Mouse (Mus musculus): ENCODE data around the gene Bpifb6. TPM values are rescaled to one million over a fixed set of nuclear protein-coding genes. Genes with fewer than 3 reads are reported as not detected.

Gene Bpifb6
- polyA plus RNA-seq (2014; fragmentation: Nextera tagmentation; extraction: Ambion mirVana), result not detected in 2 replicates

DNA sequence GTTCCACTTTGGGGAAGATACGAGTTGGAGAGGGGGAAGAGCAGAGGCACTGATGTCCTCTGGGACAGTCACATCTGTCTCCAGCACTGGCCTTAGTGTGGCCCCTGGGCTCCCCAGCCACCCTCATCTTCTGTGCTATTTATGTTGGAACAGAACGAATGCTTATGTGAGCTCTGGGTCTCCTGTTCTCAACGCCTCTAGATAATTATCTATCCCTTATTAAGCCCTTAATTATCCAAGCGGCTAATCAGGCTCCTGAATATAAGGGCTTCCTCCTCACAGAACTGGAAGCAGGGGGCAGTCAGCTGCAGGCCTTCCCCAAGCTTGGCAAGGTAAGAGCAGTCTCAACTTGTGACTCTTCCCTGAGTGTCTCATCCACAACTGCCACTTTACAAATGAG lies at the start of gene Bpifb6:
Gene Bpifb6, plus strand, starts transcription at position 301 of the 400 bp plus-strand sequence.
- H3K36me3 ChIP-seq (ENCODE audit: control insufficient read depth, insufficient read depth, low read length), result no peaks in the 10 kb centered on the region
- no peak within 1 kb of the TSS for H3K27ac ChIP-seq (ENCODE audit: low read depth, low read length)
- H3K4me2 ChIP-seq (replicated peaks; ENCODE audit: low read depth, low read length), result no peak within 1 kb of the TSS
- WGBS, result 76% methylated on average over 4 of the region's 4 CpGs
- no peaks in the 10 kb centered on the region for H3K4me1 ChIP-seq (ENCODE audit: control insufficient read depth, insufficient read depth, low read length)
- no peaks in the 10 kb centered on the region for H3K9me3 ChIP-seq (ENCODE audit: control insufficient read depth, low read length)
- H3K4me3 ChIP-seq (ENCODE audit: low read length), result no peak within 1 kb of the TSS
- H3K27me3 ChIP-seq (ENCODE audit: control insufficient read depth, insufficient read depth, low read length), result no peaks in the 10 kb centered on the region
- no peak for ATAC-seq (ENCODE audit: low FRiP score, low TSS enrichment)
- no peak within 1 kb of the TSS for H3K9ac ChIP-seq (ENCODE audit: low read depth, low read length)

DNA sequence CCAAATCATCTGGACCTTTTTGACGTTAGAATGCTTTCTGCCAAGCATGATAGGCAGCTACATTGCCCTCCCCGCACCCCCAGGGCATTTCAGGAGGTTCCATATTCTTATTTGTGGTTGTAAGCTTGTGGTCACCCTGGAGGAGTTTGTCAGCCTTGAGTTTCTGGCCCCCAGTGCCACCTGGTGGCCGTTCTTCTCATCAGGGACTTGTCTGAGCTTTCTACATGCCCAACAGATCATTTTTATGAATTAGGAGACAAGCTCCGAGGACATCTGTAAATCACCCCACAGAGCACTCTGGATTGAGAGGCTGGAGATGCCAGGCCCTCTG lies 49.2 kb upstream of the Bpifb6 start:
- H3K9ac ChIP-seq (ENCODE audit: low read depth, low read length), result no peak overlapping the region
- H3K9me3 ChIP-seq (ENCODE audit: control insufficient read depth, low read length), result no peaks in the 10 kb centered on the region; the same call in 1 of the 2 replicates
- ATAC-seq (ENCODE audit: low FRiP score, low TSS enrichment), result no peak
- no peaks in the 10 kb centered on the region for H3K36me3 ChIP-seq (ENCODE audit: control insufficient read depth, insufficient read depth, low read length)
- H3K27me3 ChIP-seq (ENCODE audit: control insufficient read depth, insufficient read depth, low read length), result no peaks in the 10 kb centered on the region
- 44% methylated on average over 4 of the region's 4 CpGs for WGBS
- H3K4me2 ChIP-seq (replicated peaks; ENCODE audit: low read depth, low read length), result no peak overlapping the region
- no peak overlapping the region for H3K27ac ChIP-seq (ENCODE audit: low read depth, low read length)
- no peak overlapping the region for H3K4me3 ChIP-seq (ENCODE audit: low read length)
- H3K4me1 ChIP-seq (ENCODE audit: control insufficient read depth, insufficient read depth, low read length), result no peaks in the 10 kb centered on the region

DNA sequence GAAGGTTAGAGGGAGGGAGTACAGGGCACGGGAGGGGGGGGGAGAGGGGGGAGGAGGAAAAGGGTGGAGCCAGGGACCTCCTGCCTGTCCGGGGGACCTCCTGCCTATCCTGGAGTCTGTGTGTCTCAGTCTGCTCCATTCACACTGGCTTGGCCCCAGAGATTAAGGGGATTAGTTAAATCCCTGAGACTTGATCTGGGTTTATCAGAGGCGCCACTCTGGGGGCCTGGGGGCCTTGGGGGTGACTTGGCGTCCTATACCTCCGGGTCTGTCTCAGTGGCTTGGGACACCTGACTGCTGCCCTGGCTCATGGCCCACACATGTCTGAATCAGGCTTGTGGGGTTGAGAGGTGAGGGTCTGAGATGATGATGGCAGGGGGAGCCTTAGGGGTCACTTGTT lies 46.6 kb upstream of the Bpifb6 start:
- no peak overlapping the region for H3K4me2 ChIP-seq (replicated peaks; ENCODE audit: low read depth, low read length)
- H3K27me3 ChIP-seq (ENCODE audit: control insufficient read depth, insufficient read depth, low read length), result no peaks in the 10 kb centered on the region
- no peak for ATAC-seq (ENCODE audit: low FRiP score, low TSS enrichment)
- 31% methylated on average over 5 of the region's 5 CpGs for WGBS
- no peaks in the 10 kb centered on the region for H3K4me1 ChIP-seq (ENCODE audit: control insufficient read depth, insufficient read depth, low read length)
- no peak overlapping the region for H3K27ac ChIP-seq (ENCODE audit: low read depth, low read length)
- no peaks in the 10 kb centered on the region; the same call in 1 of the 2 replicates for H3K9me3 ChIP-seq (ENCODE audit: control insufficient read depth, low read length)
- H3K4me3 ChIP-seq (ENCODE audit: low read length), result no peak overlapping the region
- no peaks in the 10 kb centered on the region for H3K36me3 ChIP-seq (ENCODE audit: control insufficient read depth, insufficient read depth, low read length)
- H3K9ac ChIP-seq (ENCODE audit: low read depth, low read length), result no peak overlapping the region

DNA sequence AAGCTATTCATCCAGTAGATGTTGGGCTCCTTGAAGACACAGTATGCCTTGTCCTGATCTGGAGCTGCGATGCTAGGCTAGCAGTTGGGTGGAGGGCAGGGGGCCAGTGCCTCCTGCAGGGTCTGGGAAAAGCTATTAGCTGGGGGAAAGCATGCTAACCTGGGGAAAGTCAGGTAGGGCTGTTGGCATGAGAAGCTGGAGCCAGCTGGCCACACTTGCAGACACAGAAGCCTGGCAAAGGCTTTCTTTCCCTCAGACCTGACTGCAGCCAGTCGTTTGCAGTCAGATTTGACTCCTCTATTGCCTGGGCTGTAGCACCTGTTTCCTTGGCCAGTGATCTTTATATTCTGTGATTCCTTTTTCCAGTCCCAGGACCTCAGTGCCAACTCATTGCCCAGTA lies 40.6 kb upstream of the Bpifb6 start:
- Histone ChIP-seq H3K36me3 (ENCODE audit: control insufficient read depth, insufficient read depth, low read length) (no peaks in the 10 kb centered on the region), H3K9me3 (ENCODE audit: control insufficient read depth, low read length) (no peaks in the 10 kb centered on the region), H3K9ac (ENCODE audit: low read depth, low read length) (no peak overlapping the region), H3K27me3 (ENCODE audit: control insufficient read depth, insufficient read depth, low read length) (no peaks in the 10 kb centered on the region), H3K4me1 (ENCODE audit: control insufficient read depth, insufficient read depth, low read length) (no peaks in the 10 kb centered on the region), H3K4me2 (replicated peaks; ENCODE audit: low read depth, low read length) (no peak overlapping the region), H3K27ac (ENCODE audit: low read depth, low read length) (no peak overlapping the region), H3K4me3 (ENCODE audit: low read length) (no peak overlapping the region)
- ATAC-seq (ENCODE audit: low FRiP score, low TSS enrichment), result no peak
- 91% methylated on average over 2 of the region's 2 CpGs for WGBS

DNA sequence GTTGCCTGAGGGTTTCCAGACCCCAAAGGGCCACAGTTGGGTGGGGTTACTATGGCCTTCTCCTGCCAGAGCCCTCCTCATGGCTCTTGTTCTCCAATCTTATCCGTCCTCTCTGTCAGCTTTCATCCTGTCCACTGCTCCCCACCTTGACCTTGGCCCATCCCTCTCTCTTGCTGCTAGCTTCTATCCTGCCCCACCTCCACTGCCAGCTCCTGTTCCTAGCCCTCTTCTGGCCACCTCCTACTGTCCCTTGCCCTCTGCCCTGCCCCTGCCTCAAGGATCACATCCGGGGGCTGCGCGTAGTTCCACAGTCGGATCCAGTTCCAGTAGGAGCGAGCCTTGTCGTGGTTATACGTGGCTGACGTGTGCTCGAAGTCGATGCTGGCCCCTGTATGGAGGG lies 39.9 kb upstream of the Bpifb6 start:
- H3K36me3 ChIP-seq (ENCODE audit: control insufficient read depth, insufficient read depth, low read length), result no peaks in the 10 kb centered on the region

DNA sequence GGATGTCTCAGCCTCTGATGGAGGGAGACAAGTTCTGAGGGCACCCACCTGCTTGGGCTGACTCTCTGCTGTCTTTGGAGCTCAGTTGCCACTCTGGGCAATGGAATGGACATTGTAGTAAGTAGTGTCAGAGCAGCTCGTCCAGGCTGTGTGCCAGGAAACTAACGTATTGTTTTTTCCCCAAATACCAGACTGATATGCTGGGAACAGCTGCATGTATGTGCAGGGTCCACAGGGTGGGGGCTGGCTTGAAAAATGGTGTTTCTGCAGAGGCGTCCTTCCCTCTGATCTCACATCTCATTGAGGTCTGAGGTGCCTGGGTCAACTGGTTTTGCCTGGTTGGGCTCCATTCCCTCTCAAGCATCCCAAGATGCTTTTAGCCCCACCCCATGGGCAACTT lies 39.5 kb upstream of the Bpifb6 start:
- H3K36me3 ChIP-seq (ENCODE audit: control insufficient read depth, insufficient read depth, low read length), result no peaks in the 10 kb centered on the region
- no peak overlapping the region for H3K27ac ChIP-seq (ENCODE audit: low read depth, low read length)
- no peak overlapping the region for H3K4me2 ChIP-seq (replicated peaks; ENCODE audit: low read depth, low read length)
- no peak overlapping the region for H3K4me3 ChIP-seq (ENCODE audit: low read length)
- 64% methylated on average over 3 of the region's 3 CpGs for WGBS
- H3K9ac ChIP-seq (ENCODE audit: low read depth, low read length), result no peak overlapping the region
- no peak for ATAC-seq (ENCODE audit: low FRiP score, low TSS enrichment)
- no peaks in the 10 kb centered on the region for H3K4me1 ChIP-seq (ENCODE audit: control insufficient read depth, insufficient read depth, low read length)
- no peaks in the 10 kb centered on the region for H3K9me3 ChIP-seq (ENCODE audit: control insufficient read depth, low read length)
- no peaks in the 10 kb centered on the region for H3K27me3 ChIP-seq (ENCODE audit: control insufficient read depth, insufficient read depth, low read length)

More for the DNA sequence above, 39.9 kb upstream of the Bpifb6 start:
- 74% methylated on average over 11 of the region's 11 CpGs for WGBS
- H3K27ac ChIP-seq (ENCODE audit: low read depth, low read length), result no peak overlapping the region
- no peaks in the 10 kb centered on the region for H3K27me3 ChIP-seq (ENCODE audit: control insufficient read depth, insufficient read depth, low read length)
- H3K4me3 ChIP-seq (ENCODE audit: low read length), result no peak overlapping the region
- H3K4me2 ChIP-seq (replicated peaks; ENCODE audit: low read depth, low read length), result no peak overlapping the region
- no peaks in the 10 kb centered on the region for H3K9me3 ChIP-seq (ENCODE audit: control insufficient read depth, low read length)
- no peak for ATAC-seq (ENCODE audit: low FRiP score, low TSS enrichment)
- no peak overlapping the region for H3K9ac ChIP-seq (ENCODE audit: low read depth, low read length)
- no peaks in the 10 kb centered on the region for H3K4me1 ChIP-seq (ENCODE audit: control insufficient read depth, insufficient read depth, low read length)

DNA sequence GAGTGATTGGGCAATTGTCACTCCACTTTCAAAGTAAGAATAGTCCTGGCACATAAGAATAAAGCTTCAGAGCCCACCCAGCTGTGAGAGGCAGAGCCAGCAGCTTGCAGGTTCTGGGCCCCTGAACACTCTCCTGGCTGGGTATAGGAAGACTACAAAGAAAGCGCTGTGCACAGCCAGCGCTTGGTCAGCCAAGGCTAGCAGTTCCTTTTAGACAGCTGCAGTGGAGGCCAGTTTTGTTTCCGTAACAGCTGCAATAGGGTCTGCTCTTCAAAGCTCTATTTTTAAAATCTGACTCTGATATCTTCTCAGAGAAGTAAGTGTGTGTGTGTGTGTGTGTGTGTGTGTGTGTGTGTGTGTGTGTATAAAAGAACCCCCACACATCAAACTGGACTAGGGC lies 38.2 kb upstream of the Bpifb6 start:
- Histone ChIP-seq H3K9ac (ENCODE audit: low read depth, low read length) (no peak overlapping the region), H3K4me1 (ENCODE audit: control insufficient read depth, insufficient read depth, low read length) (no peaks in the 10 kb centered on the region), H3K4me3 (ENCODE audit: low read length) (no peak overlapping the region), H3K9me3 (ENCODE audit: control insufficient read depth, low read length) (no peaks in the 10 kb centered on the region), H3K36me3 (ENCODE audit: control insufficient read depth, insufficient read depth, low read length) (no peaks in the 10 kb centered on the region), H3K27me3 (ENCODE audit: control insufficient read depth, insufficient read depth, low read length) (no peaks in the 10 kb centered on the region), H3K27ac (ENCODE audit: low read depth, low read length) (no peak overlapping the region), H3K4me2 (replicated peaks; ENCODE audit: low read depth, low read length) (no peak overlapping the region)
- 79% methylated on average over 3 of the region's 3 CpGs for WGBS
- no peak for ATAC-seq (ENCODE audit: low FRiP score, low TSS enrichment)

DNA sequence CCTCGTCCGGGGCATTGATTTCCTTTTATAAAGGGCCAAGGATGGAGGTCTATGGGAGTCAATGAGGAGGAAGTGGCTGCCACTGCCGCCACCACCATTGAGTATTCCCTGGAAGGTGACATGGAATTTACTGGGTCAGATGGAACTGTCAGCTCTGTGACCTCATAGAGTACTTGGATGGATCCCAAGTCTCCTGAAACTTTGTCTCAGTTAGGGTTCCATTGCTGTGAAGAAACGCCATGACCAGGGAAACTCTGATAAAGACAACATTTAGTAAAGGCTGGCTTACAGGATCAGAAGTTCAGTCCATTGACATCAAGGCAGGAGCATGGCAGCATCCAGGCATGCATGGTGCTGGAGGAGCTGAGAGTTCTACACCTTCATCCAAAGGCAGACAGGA lies 29.2 kb upstream of the Bpifb6 start, which contains the start of gene Sun5:
Gene Sun5, minus strand, starts transcription at position 101 of the 400 bp plus-strand sequence.
- no peak within 1 kb of the TSS for H3K9ac ChIP-seq (ENCODE audit: low read depth, low read length)
- no peak for ATAC-seq (ENCODE audit: low FRiP score, low TSS enrichment)
- 88% methylated on average over 4 of the region's 4 CpGs for WGBS
- no peaks in the 10 kb centered on the region for H3K4me1 ChIP-seq (ENCODE audit: control insufficient read depth, insufficient read depth, low read length)
- no peak within 1 kb of the TSS for H3K4me2 ChIP-seq (replicated peaks; ENCODE audit: low read depth, low read length)
- H3K27me3 ChIP-seq (ENCODE audit: control insufficient read depth, insufficient read depth, low read length), result no peaks in the 10 kb centered on the region
- no peak within 1 kb of the TSS for H3K27ac ChIP-seq (ENCODE audit: low read depth, low read length)
- no peaks in the 10 kb centered on the region for H3K36me3 ChIP-seq (ENCODE audit: control insufficient read depth, insufficient read depth, low read length)
- H3K4me3 ChIP-seq (ENCODE audit: low read length), result no peak within 1 kb of the TSS
- no peaks in the 10 kb centered on the region for H3K9me3 ChIP-seq (ENCODE audit: control insufficient read depth, low read length)

DNA sequence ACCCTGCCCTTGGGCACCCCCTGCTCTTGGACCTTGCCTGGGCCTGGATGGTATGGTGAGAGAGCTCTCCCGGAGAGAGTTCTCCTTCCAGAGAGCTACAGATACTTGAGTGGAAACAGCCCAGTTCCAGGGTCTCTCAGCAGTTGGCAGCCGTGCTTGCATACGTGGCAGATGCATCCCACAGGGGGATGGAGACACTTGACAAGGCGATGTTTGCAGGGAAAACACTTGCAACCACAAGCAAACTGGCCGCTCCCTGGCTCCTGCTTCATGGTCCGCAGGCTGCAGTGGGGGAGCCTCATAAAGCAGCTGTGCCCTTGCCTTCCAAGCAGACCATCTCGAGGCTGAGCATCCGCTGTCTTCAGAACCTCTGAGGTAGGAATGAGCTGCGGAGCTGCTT lies 25.4 kb upstream of the Bpifb6 start, which contains the start of gene Bpifb2:
Gene Bpifb2, plus strand, starts transcription at position 301 of the 400 bp plus-strand sequence.
- Histone ChIP-seq H3K36me3 (ENCODE audit: control insufficient read depth, insufficient read depth, low read length) (no peaks in the 10 kb centered on the region), H3K4me2 (replicated peaks; ENCODE audit: low read depth, low read length) (no peak within 1 kb of the TSS), H3K9ac (ENCODE audit: low read depth, low read length) (no peak within 1 kb of the TSS), H3K4me3 (ENCODE audit: low read length) (no peak within 1 kb of the TSS), H3K27ac (ENCODE audit: low read depth, low read length) (no peak within 1 kb of the TSS), H3K4me1 (ENCODE audit: control insufficient read depth, insufficient read depth, low read length) (no peaks in the 10 kb centered on the region), H3K27me3 (ENCODE audit: control insufficient read depth, insufficient read depth, low read length) (no peaks in the 10 kb centered on the region), H3K9me3 (ENCODE audit: control insufficient read depth, low read length) (no peaks in the 10 kb centered on the region)
- ATAC-seq (ENCODE audit: low FRiP score, low TSS enrichment), result no peak
- WGBS, result 71% methylated on average over 9 of the region's 9 CpGs
